Mouse (Mus musculus) c-Kit-positive CD71-negative TER-119-negative erythroid progenitor cells, embryonic 14.5 days (primary cell): ENCODE measurements around the gene Bcl9l.
A peak's percentile ranks its signal among the peaks of the same experiment; 100 is the strongest.

Experiments
- DNase-seq: peaks from one replicate; pipeline ENCODE4 v3.0.0-alpha.2; 2013; ENCODE audit warnings: low read depth

The Bcl9l gene

DNA sequence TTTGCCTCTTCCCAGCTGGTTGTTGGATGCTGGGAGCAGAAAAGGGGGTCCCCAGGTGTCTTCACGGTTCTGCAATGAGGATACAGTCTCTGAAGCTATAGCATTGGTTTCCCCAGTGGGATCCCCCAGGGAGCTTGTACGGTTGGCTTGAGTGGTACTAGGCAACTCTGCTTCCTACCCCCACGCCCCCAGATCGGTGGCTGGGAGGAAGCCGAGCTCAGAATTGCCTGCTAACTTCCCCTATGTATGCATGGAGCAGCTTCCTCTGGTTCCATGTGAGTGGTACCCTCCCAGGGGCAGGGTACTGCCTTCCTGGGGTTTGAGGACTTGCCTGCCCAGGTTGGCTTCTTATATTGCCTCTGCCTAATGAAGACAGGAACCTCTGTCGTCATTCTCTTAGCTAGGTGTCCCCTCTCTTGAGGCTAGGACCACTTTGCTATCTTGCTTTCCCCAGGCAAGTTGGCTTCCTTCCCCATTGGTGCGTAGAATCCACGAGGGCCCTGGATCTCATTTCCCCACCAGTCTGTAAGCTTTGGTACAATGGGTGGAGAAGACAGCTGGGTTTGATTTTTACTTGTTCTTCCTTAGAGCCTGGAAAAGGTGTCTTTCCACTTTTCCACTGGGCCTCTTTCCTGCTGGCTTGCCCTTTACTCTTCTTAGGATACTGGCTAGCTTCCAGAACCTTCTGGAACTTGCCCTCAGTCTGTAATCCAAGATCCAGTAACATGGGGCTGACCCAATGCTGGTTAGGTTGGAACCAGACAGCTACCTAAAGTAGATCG, 29.5 kb downstream of the Bcl9l start:
- DNase-seq: no peak

DNA sequence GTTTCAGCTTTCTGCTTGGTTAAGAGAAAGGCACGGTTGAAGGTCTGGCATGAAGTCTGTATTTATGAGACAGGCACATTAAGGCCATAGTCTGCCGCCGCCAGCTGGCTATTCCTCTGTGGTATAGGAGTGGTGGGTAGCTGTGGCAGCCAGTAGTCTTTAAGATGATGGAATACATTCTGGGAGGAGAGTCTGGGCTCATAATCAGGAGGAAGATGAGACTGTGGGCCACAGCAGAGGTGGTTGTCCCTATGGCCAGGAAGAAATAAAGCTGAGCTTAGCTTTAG, 30.0 kb downstream of the Bcl9l start:
- DNase-seq: no peak

DNA sequence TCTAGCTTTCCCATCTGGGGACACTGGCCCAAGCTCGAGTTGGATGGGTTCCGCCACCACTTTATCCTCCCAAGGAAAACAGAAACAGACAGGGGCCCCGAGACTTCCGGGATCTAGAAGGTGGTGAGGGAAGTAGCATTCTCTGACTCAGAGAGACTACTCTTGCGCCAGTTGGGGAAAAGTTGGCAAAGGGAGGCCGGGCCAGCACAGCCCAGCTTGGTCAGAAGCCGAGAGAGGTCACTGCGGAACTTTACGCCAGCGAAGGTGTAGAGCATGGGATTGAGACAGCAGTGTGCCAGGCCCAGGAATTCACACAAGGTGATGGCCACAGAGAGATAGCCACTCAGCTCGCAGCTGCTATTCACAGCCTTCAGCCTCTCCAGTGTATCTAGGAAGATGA, 30.5 kb downstream of the Bcl9l start:
- DNase-seq: no peak

DNA sequence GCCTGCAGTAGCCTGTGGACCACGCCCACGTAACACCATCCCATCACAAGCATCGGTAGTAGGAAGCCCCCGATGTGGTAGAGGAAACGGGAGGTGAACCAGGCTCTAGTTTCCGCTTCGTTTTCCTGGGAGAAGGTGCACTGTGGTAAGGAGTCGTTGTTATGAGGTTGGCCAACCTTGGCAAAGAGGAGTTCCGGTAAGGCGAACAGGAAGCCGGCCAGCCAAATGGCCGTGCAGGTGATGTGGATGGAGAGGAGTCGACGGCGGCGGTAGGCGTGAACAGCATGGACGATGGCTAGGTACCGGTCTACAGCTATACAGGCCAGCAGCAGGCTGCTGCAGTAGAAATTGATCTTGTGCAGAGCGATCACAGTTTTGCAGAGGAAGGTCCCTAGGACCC, 31.0 kb downstream of the Bcl9l start:
- DNase-seq: no peak

DNA sequence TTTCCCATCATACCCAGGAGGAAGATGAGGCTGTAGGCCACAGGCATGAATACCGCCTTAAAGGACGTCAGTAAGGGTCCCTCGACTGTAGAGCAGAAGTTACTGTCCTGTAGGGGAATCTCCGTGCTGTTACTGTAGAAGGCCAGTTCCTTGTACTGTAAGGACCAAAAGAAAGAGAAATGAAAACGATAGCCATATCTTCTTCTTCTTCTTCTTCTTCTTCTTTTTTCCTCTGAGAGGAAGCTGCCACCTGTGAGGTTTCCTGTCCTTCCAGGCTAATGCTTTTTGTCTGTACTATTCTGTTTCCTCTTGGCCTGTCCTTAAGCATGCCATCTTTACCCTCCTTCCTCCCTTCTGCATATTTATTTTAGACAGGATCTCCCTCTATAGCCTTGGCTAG, 31.5 kb downstream of the Bcl9l start:
- DNase-seq: no peak

DNA sequence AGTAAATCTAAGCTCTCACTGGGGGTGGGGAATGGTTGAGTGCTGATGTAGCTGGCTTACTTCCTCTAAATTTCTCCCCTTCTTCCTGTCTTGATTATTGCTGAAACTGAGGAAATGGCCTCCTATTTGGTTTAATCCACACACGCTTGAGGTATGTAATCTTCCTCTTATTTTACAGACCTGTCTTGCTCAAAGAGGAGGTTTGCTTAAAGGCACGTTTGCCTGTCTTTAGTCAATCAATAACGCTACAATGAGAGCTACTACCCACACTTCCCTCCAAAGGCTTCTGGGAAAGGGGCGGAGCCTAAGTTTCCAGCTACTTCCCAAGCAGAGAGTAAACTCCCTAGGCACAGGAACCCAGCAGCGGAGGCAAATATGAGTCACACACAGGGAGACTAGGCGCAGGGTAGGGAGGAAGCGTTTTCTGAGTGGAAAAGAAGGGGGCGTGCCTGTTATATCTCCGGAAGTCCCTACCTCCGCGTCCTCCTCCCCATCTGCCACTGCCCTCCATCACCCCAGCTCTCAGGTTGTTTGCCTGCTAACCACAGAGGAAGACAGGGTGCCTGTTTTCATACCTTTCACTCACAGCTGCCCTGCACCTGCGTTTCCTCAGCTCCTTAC, 32.6 kb downstream of the Bcl9l start:
- DNase-seq: no peak

DNA sequence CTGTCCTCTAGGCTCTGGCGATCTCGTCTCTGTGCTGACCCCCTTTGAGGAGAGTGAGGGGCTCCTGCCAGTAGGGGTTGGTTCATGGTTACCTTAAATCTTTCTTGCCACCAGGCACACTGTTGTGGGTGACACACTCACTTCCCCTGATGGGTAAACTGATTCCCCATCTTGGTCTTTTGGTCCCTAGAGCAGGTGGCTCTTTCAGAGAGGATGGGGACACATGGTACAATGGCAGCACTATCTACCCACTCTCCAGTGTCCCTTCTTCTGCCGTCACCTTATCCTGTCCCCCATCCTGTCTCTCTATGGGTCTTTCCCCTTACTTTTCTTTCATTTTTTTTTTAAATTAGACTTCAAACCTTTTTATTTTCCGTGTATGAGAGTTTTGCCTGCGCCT, 33.3 kb downstream of the Bcl9l start:
- no peak for DNase-seq

DNA sequence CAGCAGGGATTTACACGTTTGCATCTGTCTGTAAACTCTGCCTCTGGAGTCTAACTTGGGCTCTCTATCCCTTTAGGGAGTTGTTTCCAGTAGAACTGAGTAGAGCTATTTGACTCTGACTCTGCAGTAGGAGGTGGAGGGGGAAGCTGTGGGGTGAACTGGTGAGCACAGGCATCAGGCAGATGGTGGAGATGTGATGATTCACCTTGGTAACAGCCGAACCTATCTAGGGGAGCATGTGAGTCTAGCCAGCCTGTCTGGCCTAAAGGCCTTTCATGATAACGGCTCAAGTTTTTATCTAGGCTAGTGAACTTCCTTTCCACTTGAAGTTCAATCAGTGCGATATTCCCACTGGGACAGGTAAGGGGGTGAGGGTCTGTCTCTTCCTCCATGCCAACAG, 34.7 kb downstream of the Bcl9l start:
- DNase-seq: no peak

DNA sequence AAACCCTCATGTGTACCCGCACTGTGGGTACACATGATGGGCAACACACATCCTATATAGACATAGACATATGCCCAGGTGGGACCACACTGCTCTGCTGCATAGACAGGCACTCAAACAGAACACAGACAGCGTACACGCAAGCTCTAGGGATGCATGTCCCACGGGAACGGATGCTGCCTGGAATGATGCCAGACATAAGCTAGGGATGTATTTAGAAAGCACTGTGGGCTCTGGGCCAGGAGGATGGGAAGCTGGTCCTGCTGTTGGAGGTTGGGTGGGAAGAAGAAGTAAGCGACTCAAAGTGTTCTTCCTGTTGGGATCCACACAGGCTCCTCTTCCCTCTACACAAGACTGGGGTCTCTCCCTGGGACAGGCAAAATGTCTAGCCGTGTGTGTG, 35.4 kb downstream of the Bcl9l start:
- no peak for DNase-seq

DNA sequence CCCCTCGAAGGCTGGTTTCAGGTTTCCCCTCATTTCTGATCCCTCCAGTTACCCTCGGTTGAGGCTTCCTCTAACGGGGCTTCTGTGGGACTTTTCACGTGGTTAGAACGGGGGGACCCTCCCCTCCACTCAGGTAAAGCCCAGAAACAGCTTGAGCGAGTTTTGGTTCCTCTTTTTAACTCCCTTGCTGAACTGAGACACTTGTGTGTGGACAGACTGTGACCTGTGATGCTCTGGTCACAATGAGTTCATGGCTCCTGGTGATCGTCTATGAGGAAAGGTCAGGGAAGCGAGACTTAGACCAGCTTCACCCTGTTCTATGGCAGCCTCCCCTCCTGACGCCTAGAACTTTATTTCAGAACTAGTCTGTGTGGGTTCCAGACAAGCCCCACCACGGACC, 39.3 kb downstream of the Bcl9l start:
- DNase-seq: no peak

DNA sequence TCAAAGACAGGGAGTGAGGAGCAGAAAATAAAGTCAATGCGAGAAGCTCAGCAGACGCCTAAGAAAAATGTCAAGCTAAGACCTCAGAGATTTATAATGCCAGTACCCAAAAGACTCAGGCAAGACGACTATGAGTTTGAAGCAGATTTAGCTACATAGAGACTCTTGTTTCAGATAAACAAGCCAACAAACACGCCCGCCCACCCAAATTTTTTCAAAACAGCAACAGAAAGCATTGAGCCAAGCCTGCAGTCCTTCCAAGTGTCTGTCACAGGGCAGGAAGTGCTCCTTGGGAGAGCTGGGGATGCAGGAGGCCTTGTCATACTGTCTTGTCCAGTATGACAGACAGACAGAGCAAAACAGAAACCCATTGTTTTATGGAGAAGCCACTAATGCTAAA, 41.1 kb downstream of the Bcl9l start:
- no peak for DNase-seq

DNA sequence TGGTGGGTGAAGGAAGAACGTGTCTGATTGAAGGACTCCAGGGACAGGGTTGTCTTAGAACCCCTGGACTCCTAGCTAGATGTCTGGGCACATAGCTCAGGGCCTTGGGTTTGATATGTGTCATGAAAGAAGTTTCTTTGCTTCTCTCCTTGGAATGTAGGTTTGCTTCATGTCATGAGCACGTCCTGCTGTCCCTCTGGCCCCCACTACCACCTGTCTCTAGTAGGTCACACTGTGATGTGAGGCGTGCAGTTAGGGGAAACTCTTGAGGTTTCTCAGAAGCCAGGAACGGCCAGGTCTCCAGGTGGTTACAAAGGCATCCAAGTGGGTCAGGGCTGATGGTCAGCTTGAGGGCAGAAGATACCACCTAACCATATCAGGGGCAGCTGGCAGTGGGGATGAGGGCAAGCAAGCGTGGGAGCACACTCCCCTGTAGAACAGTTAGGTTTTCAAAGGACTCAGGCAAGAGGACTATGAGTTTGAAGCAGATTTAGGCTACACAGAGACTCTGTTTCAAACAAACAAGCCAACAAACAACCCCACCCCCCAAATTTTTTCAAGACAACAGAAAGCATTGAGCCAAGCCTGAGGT, 41.7 kb downstream of the Bcl9l start:
- DNase-seq: no peak

DNA sequence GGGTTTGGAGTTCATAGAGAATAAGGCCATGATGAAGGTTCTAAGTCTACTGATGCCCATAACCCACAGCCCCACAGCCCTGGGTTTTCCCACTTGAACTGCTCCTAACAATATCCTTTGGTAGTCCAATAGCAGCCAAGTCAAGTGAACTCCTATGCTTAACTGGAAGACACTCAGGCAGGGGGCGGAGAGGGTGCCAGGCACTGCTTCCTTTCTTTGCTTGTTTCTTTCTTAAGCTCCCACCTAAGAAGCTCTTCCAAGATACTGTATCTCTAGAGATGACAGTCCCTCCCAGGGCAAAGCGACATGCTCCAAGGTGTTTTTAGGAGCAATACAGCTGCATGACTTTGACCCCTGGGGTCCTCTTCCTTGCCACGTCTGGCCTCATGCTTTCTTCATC, 42.4 kb downstream of the Bcl9l start:
- no peak for DNase-seq

DNA sequence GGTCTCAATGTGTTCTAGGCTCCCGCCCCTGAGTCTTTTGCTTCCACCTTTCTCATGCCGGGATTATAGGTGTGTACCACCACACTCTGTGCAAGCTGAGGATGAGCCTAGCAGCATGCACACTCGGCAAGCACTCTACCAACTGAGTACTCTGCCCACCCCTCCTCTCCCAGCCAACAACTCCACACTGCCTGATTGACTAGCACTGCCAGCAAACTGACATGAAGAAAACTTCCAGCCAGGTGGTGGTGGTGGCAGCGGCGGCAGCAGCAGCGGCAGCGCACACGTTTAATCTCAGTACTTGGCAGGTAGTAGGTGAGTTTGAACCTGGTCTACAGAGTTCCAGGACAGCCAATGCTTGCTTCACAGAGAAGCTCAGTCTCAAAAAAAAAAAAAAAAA, 43.0 kb downstream of the Bcl9l start:
- no peak for DNase-seq

DNA sequence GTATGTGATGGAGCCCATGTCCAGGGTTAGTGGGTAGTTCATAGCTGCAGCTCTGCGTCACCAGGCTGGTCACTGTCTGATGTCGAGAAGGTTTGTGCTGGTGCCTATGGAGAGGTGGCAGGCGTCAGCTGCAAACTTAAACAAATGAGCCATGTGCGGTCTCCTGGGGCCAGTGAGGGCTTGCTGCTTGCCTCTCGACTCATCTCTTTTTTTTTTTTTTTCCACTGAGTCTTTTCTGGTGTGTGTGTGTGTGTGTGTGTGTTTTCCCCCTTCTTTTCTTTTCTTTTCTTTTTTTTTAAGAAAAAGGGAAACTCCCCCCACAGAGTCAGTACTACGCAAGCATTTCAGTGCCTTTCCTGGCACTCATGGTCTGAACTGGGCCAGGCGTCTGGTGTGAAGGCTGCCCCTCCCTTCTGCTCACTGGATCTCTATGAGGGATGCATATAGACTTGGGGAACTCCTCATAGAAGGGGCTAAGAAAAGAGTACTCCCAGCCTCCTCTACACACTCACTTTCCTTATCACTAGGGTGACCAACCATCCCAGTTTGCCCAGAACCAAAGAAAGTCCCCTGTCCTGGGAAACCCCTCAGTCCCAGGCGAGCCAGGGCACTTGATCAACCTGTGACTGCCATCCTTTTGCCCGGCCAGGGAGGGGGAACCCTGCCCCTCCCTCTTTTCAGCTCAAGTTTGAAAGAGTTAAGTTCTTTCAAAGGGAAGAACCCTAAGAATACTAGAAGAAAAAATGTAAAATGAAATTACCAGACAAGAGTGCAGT, 43.9 kb downstream of the Bcl9l start:
- DNase-seq: no peak

DNA sequence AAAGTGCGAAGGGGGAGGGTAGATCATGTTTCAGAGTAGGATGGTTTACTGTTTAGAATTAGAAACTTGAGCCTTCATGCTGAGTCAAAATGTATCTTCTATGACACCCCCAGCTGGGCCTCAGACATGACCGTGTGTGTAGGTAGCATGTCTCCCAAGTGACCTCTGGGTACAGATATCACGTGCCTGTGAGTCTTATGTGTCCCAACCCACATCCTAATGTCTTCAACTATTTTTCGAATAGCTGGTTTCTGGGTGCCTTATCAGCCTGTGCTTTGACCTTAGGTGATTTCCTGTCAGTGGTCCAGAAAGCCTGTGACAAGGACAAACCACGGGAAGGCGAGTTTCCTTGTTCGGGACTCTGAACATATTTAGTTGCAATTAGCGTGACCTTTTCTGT, 45.7 kb downstream of the Bcl9l start:
- no peak for DNase-seq

DNA sequence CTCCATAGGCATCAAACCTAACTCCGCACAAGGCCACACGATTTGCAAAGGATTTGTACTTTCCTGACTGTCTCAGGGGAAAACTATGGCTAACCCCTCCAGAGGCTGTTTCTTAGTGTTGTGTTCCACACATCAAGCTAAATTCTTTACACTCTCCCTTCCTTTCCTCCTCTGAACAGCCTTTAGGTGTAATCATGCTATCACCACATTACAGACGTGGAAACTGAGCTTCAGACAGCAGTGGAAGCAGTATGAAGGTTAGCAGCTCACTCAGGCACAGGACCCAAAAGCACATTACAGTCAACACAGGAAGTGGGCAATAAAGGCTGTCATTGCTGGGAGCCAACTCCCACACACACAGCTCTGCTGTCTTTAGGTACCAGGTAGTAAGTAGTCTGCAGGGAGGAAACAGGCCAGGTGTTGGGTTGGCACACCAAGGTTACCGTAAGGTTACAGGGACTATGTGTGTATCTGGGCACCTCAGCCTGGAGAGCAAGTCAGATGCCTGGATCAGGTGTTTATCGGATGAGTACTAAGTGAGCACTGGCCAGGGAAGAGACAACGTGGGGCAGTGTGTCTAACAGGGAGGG, 50.5 kb downstream of the Bcl9l start:
- no peak for DNase-seq

DNA sequence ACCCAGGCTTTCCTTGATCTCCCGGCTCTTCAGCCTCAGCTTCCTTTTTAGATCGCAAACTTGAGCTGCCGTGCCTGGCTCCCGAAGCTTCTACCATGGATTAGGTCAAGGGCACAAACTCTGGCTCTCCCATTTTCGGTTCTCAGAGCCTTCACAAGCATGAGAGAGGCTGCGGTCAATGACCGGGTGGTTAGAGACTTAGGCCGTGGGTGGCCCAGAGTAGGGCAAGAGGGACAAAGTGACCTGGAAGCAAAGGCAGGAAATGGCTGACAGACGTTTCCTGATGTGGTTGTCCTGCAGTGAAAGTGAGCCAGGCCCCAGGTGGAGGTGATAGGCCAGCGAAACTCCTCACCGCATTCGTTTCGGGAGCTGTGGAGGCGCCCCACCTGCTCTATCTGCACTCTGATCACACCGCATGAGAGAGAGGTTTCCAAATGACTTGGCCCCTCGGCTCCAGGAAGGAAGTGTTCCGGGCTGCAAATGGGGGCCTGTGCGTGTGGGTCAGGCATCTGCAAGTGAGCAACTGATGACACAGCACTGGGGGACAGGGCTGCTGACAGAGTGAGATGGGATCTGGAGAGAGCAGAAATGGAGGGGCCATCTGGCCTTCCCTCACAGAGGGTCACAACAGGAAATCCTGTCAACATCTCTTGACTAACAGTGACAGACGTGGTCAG, 55.1 kb downstream of the Bcl9l start:
- DNase-seq: peak; percentile 53

DNA sequence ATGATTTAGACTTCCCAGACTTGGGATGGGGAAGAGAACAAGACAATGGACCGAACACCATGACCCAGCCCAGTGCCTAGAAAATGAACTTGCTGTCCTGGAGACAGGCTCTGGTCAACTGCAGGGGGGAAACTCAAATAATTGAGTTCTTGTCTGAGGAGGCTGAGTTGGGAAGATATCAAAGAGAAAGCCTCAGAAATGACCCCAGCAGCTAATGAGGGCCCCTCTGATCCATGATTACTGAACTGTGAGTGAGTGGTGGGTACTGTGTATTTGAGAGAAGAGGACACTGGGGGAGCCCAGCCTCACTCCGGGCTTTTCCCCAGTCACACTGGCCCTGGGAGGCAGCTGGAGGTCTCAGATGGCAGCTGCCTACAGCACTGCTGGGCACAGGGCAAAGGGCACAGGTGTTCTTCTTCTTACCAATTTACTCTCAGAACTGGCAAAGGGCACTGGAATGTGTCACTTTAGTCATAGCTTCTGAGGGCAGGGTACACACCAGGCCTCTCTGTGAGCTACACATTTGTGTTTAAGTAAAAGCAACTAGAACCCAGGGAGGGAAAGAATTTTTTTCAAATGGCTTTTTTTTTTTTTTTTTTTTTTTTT, 57.3 kb downstream of the Bcl9l start:
- no peak for DNase-seq

DNA sequence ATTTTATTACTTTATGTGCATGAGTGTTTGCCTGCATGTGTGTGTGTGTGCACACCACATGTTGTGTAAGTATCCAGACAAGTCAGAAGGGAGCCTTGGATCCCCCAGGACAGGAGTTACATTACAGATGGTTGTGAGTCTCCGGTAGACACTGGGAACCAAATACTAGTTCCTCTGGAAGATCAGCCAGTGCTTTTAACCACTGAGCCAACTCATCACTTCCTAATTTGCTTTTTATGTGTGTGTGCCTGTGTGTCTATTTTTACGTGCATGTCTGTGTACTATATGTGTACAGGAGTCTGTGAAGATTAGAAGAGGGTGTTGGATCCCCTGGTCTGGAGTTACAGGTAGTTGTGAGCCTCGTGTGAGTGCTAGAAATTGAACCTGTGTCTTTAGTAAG, 58.1 kb downstream of the Bcl9l start:
- DNase-seq: no peak

DNA sequence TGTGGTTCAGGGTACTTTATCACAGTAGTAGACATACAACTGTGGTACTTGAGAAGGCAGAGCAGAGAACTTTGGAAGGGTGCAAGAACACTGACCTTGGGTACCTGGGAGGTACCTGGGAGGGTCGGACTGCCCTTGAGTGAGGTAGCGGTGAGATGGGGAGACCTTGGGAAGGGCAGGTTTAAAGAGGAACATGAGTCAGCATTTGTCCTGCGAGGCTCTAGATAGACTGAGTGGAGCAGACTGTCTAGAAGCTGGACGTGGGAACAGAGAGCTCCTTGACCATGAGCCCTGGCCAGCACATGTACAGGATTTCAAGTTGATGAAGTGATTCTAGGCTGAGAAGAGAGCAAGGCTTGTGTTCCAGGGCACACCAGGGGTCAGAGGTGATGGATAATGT, 59.7 kb downstream of the Bcl9l start:
- DNase-seq: no peak

DNA sequence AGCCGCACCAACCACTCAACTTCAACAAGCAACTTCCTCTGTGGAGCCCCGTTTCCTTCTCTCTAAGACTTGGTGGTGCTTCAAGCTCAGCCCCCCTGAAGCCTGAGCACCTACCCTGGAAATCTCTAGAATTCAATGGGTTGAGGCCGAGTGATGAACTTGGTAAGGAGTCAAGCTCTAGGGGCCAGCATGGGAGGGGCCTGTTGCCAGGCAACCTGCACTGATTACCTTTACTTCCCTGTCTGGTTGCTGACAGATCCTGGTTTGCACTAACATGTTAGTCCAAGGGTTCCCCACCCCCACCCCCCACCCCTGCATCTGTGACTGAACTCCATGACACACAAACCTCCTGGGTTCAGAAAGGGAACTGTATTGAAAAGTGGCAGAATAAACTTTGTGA, 62.4 kb downstream of the Bcl9l start:
- no peak for DNase-seq
